Mouse (Mus musculus) right cerebral cortex, adult 2 months (tissue): ENCODE measurements around the gene Elk4.
A peak's percentile ranks its signal among the peaks of the same experiment; 100 is the strongest.

Experiments
- DNase-seq, 2 experiments: peaks; one replicate each; pipeline ENCODE4 v3.0.0; 2021 to 2022; ENCODE audit warnings: low spot score in 2 of 2

Elk4 gene

DNA sequence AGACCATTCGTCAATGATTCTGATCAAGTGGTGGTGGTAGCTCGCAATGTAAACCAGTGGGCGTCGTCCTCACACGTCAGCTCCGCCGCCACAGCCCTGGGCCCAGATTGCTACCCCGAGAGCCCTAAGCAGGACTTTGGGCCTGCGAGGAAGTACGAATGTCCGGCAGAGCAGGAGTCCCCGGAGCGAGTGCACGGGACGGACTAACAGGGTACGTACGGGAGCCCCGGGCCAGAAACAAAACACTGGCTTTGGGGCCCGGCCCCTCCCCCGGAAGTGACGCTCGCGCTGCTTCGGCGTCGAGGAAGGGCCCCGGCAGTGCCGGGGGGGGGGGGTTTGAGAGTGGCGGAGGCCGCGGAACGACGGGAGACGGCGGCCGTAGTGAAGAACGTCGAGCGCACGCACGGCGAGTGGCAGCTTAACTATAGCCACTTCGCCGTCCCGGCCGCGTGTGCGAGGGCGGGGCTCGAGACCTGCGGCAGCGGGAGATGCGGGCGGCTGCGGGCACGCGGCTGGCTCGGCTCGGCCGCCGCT lies at the start of gene Elk4:
Gene Elk4 (plus strand): TSS at position 326 of the 534 bp plus-strand sequence.
- DNase-seq = peak; percentile 82 to 85

DNA sequence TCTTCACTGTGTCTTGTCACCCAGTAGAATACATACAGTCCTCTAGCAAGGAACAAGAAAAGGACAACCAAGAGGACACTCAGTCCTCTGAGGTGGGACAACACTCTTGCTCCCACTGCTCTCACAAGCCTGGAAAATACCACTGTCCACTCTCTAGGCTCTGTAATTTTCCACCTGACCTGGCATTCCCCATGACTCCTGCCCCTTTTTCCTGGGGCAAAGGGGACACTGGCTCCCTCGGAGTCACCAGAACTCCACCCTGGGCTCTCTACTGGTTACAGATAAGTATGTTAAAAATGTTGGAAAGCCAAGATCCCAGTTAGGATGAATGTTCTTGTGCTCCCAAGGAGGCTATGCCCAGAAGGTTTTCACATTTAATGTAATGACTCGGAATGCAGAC lies 46.4 kb upstream of the Elk4 start:
- no peak for DNase-seq

DNA sequence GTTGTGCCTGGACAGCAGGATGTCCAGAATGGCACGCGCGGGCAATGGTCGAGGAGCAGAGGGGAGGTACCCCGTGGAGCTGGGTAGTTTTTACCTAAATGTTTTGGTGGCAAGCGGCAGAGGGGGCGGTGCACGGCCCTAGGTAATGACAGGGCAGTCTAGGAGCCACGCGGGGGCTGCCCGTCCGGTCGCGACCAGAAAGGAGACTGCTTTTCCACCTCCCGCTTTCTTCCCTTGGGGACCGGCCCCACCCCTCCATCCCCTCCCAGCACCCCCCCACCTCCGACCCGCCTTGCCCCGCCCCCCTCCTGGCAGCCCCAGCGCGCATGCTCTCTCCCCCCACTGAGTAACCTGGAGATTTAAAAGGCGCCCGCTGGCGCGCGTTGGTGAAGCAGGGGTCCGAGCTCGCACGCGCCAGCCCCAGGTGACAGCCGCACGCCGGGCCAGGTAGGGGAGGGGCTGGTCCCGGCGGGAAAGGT lies 44.8 kb upstream of the Elk4 start, which contains the start of gene Slc45a3:
Gene Slc45a3 (plus strand): TSS at position 362 of the 479 bp plus-strand sequence.
- no peak for DNase-seq

DNA sequence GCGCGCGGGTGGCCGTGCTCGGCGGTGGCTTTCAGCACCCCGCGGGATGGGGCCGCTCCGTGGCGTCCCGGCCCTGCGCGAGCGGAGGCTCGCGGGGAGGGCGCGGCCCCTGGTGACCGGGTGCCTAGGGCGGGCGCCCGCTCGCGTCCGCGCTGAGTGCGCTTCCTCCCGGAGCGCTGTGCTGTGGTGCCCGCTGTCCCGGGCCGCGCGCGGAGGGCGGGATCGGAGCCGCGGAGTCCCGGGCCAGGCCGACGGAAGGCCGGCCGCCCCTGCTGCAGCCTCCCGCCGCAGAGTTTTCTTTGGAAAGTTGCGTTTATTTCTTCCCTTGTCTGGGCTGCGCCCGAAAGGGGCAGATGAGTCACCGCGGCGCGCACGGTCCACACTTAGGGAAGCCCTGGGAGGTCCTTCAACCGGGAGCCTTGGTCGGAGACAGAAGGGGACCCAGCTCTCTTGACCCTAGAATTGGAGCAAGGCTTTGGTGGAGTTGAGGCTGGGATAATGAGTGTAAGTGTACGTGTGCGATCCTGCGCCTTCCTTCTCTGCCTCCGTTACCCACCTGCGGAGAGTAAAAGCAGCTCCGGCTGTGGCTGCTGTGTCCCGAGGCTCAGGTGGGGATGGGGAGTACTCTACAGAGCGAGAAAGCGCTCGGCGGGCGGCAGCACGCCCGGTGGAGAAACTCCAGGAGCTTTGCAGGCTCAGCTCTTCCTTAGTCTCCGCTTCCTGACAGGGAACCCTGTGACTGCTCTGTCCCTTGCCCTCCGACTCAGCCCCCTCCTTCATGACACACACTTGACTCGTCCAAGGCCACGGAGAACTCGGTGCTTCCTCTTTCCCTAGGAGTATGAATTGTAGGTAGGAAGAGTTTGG lies 44.1 kb upstream of the Elk4 start:
- no peak for DNase-seq

DNA sequence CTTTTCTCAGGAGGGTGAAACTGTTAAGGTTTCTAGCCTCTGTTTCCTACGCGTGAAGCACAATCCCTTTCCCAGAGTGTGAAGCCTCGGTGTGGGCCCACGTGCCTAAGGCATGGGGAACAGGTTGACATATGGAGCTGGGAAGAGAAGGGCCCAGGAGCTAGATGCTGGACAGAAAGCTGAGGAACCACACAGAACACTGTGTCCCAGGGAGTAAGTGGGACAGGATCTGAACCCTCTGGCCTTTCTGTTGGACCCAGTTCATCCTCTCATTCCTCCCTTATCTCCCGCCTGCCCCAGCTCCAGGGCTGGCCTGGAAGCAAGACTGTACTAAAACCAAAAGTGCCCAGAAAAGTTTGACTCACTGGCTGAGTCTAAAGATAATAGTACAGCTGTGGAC lies 43.3 kb upstream of the Elk4 start:
- no peak for DNase-seq

DNA sequence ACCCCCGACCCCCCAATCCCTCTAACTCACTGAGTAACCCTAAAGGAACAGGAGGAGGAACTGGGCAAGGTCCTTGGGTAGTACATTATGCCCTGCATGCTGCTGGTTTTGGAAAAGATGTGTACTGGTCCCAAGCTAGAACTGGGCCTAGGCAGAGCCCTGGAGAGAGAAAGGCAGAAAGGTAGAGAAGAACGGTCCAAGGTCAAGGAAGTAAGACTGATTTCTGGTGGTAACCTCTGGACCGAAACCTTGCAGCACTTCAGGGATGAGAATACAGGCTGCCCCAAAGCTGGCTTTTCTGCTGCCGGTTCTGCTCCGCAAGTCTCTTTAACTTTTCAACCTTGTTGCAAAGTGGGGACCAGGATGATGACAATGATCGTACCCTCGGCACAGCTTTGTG lies 42.8 kb upstream of the Elk4 start:
- no peak for DNase-seq

DNA sequence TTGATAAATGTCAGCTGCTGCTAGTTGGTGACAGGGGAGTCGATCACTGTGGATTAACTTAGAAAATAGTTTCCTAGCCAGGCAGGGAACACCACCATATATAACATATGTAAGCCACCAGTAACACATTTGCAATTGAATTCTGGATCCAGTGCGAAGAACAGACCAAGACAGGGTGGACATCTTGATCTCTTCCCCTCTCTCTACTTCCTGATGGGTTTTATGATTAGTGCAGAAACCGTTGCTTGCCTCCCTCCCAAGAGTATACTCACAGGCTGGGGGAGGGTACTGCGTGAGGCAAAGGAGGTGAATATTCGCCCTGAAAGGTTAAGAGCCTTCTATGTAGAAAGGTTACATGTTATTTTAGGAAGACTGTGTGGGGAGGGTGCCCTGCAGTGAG lies 41.6 kb upstream of the Elk4 start:
- DNase-seq = no peak

DNA sequence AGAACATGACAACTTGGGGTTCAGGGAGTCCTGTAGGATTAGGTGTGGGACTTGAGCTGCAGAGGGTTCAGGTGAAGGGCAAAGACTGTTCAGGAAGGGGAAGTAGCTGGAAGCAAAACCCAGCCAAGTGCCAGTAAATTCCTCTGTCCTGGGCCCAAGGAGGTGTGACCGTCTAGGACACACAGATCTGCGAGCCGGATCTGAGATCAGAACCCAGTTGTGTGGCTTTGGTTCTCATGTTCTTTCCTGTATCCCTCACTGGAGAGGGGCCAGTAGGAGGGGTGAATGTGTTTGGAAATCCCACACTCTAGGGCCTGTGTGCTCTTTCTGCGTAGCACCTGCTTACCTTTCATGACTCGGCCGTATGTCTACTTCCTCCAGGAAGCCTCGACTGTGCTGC lies 40.1 kb upstream of the Elk4 start:
- DNase-seq = no peak

DNA sequence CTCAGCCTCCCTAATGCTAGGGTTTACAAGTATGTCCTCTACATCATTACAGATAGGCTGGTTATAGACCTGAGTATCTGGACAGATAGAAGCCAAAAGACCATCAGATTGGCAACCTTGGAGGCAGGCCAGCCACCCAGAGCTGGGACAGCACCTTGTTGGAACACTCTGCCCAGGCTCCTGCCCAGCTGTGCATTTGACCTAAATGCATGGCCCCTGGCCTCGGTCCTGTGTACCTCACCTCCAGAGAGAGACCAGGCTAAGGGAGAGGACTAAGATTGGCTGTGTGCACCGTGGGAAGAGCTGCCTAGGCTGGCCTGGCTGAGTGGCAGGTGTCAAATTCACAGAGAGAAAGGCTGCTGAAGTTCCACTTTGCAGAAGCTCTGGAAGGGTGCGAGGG lies 38.9 kb upstream of the Elk4 start:
- DNase-seq = no peak

DNA sequence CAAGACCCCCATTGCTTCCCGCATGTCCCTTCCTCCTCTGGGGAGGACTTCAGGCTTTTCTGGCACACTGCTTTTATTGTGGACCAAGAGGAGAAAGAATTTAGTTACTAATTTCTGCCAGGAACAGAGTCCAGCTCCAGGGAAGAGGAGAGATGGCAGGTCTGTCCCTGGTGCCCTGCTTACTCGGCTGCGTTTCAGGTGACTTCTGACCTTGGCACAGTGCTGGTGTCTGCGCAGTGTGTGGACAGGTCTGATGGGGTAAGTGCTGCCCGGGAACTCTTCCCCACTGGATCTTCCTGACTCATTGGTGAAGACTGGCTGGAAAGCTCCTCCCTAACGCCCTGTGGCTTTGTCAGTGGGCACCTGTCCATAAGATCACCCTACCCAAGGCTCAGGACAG lies 38.4 kb upstream of the Elk4 start:
- no peak for DNase-seq

DNA sequence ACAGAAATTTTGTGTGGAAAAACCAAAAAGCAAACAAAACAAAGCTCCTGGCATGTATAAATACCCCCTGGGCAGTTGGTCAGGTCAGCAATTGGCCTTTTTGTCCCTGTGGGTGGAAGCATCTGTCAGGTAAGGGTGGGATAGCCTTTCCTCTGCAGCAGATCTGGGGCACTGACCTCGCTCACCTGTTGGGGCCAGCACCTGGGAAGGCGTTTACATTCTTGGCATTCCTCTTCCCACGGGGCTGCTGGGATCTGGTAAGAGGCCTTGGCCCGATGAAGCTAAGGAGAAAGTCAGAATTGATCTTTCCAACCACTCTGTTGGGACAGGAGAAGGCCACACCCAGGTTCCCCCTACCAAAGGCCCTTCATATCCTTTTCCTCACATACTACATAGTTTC lies 37.6 kb upstream of the Elk4 start:
- DNase-seq = no peak

DNA sequence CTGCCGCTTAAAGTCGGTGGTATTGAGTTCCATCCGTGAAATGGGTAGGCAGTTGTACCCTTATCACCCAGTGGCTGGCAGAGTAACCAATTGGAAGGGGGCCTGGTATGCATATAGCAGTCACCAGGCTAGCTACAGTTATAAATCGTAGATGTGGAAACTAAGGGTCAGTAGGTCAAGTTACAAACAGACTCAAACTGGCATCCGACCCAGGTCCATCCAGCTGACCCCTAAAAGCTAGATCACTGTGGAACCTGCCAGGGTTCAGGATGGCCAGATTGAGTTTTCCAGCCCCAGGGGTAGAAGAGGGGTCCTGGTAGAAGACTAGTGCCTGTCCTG lies 37.1 kb upstream of the Elk4 start:
- DNase-seq = no peak

DNA sequence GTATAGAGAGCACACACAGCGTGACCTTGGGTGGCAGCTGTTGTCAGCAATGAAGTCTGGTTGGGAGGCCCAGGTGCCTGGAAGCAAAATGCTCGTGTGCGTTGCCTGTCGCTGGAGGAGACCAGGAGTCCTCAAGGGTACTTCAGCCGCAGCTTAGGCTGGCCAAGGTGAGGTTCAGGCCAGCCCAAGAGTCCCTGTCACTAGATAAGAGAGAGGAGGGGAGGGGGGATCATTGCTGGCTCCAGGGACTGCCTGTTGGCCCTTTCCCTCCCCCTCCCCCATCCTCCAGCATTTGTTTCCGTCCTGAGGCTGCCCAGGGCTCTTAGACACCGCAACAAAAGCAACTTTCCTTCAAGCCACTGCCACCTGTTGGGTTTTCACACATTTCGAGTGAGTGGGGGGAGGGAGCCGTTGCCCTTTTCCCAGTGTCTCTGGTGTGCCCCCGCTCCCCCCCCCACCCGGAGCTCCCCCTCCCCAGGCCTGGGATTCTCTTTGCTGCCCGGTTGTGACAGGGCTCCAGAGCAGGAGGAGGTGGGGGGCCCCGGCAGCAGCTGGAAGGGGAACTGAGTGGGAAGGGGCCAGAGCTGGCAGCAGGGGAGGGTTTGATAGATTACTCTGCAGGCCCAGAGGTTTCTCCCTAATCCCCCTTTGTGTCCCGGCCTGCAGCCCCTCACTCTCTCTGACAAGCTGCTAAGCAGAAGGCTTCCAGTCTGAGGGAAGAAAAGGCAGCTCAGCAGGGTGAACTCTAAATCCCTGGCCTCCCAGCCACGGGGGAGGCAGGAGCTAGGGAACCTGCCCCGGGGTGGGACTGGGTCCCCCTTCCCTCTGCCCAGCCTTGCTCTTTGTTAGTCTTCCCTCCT lies 36.5 kb upstream of the Elk4 start:
- no peak for DNase-seq

DNA sequence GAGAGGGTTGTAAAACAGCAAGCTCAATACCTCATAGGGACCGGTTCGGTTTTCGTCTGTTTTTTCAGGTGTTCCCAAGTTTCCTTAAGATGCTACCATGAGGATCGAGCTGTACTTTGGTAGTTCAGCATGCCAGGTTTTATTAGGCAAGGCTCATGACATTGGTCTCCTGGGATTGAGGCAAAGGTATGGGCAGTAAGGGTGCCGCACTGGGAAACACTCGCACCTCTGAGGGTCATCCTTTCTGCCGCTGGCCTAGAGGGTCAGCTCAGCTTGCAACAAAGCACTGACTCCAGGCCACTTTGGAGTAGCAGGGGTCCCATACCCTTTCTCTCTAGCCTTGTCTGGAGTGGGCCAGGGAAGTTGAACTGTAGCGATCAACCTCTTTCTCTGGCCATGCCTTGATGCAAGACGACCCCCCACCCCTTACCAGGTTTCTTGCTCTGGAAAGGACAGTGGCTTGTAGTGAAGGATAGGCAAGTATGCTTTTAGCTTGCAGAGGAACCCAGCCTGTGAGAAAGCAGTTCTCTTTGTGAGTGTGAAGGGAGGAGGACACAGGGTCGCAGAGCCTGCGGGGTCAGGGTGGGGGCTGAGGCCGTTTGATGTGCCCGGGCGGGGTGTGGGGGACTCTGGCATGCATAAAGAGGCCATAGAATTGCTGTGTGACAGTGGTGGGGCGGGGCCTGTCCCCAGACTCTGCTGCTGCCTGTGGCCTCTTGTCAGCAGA lies 35.5 kb upstream of the Elk4 start:
- DNase-seq = no peak

DNA sequence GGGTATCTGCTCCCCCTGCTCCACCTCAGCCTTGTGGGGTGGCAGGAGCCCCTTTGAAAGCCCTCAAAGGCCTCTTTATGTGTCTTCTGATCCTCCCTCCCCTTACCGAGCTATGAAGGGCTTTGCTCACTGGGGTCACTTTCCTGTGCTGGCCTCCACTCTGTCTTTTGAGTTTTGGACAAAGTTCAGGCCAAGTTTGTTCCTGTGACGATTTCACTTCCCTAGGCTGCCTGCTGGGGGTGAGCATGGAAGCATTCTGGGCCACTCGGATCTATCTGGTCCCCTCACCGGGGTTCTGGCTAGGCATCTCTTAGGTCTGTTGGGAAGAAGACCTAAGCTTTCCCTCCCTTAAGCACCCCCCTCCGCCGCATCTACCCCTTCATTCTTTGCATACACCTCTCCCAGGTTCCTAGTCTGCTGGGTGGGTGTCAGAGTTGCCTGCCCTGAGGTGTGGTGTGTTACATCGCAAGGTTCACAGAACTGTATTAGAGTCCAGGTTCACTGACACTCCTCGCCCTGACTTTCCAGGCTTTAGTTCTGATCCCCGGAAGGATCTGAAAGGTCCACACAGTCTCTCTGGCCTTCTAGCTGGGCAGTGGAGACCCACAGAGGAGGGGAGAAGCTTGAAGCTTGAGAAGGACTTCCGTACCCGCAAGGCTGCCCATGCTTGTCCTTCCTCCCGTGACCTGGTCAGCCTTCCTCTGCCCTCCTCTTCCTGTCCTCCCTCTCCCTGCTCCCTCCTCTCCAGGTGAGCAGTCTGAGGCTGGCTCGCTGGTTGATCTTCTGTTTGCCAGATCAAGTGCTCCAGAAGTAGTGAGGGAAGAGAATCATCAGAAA lies 34.7 kb upstream of the Elk4 start:
- DNase-seq = no peak

DNA sequence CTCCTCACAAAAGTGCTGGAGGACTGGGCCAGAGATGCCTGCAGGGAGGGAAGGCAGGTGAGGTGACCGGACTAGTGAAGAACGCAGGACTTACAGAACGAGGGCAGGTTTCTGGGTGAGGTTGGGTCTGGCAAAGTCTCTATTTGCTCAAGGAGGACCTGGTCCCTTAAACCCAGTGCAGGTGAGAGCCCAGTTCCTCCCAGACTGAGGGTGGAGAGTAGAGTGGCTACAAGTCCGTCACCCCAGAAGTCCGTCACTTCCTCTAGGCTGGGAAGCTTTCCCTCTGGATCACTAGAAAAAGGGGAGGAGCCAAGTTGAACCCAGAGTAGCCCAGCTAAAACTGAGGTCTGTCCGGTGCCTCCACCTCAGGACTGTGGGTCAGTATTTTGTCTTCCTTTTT lies 33.4 kb upstream of the Elk4 start:
- no peak for DNase-seq

DNA sequence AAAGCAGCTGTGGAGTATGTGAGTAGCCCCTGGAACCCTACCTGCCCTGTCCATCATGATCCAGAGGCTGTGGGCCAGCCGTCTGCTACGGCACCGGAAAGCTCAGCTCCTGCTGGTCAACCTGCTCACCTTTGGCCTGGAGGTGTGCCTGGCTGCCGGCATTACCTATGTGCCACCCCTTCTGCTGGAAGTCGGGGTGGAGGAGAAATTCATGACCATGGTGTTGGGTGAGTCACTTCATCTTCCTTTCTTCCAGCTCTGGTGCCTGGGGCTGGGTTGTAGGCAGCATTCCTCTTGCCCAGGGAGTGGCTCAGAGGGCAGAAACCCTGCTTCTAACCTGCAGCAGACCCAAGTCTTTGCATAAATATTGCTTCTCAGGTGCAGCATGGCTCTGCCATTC lies 30.5 kb upstream of the Elk4 start:
- no peak for DNase-seq

DNA sequence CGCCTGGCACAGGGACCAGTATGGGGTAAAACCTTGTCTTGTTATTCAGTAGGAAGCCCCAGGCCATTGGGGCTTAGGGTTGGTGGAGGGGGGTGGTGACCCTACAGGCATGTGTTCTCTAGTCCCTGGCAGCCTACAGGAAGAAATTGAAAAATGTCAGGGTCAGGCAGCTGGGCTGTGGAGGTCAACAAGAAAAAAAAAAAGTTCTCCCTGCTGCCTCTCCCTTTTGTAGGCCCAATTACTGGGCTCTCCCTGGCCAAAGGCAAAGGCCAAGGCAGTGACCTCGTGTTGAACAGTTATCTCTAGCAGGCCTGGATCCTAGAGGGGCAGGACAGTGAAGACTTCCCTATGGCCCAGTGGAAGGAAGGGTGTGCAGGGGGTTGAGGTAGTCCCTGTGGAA lies 26.9 kb upstream of the Elk4 start:
- DNase-seq = no peak

DNA sequence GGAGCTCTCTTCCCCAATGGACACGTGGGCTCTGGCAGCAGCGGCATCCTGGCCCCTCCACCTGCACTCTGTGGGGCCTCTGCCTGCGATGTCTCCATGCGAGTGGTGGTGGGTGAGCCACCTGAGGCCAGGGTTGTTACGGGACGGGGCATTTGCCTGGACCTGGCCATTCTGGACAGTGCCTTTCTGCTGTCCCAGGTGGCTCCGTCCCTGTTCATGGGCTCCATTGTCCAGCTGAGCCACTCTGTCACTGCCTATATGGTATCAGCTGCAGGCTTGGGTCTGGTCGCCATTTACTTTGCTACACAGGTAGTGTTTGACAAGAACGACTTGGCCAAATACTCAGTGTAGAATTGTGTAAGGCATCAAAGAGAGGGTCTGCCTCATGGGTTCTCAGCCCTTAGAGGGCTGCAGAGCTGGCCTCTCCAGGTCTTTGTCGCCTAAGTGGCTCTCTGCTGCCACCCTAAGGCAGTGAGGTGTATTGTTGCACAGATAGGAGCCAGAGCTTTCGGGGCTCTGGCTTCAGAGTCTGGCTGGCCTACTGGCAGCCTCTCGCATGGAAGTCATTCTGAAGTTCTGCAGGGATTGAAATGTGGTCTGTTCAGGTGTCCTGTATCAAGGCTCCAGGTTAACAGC lies 25.9 kb upstream of the Elk4 start:
- peak; percentile 78 to 82 for DNase-seq

DNA sequence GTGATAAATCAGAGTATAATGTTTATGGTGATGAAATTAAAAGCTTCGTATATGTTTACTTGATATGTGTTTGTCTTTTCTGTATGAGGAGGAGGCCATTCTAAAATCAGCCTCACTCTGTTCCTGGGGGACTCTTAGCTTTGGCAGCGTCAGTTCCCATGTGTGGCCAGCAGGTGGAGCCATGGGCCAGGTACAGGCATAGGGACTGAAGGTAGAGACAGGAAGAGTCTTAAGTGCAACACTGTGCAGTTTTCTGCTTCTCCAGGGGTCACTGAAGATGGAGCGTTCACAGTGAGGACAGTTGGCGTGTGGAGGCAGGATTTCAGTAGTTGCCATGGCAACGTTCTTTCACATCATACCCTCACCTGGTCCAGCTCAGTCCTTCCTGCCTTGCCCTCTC lies 24.5 kb upstream of the Elk4 start:
- peak; percentile 82 to 84 for DNase-seq

DNA sequence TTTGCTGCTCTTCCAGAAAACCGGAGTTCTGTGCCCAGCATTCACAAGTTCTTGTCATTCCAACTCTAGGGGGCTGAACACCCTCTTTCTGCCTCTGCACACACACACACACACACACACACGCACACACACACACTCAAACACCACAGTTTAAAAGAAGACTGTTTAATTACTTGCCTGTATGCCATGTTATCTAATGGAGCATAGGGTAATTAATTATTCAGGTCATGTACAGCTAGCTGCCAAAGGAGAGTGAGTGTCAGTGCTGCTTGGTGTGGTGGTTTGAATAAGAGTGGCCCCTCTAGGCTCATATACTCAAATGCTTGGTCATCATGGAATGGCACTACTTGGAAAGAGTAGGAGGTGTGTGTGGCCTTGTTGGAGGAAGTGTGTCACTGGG lies 23.6 kb upstream of the Elk4 start:
- no peak for DNase-seq
